Mouse (Mus musculus): Measurements from ENCODE around the gene Eif3a.

The Eif3a gene

GRCm38 (mm10) chr19:60758896-60759835 lies 31.3 kb downstream of the Eif3a start:
- WGBS, result 80% methylated on average over 4 of the region's 4 CpGs

- WGBS, result 5% methylated on average over 25 of the region's 25 CpGs
Measured at GRCm38 (mm10) chr19:60757099-60757785, 33.2 kb downstream of the Eif3a start.

GRCm38 (mm10) chr19:60756192-60757098 lies 34.0 kb downstream of the Eif3a start:
- under 1% methylated on average over 105 of the region's 115 CpGs for WGBS

- WGBS, result under 1% methylated on average over 58 of the region's 58 CpGs
Measured at GRCm38 (mm10) chr19:60755438-60756191, 34.8 kb downstream of the Eif3a start, which contains the start of gene Nanos1. TSS of gene Nanos1 (plus strand) at chr19:60755987.

GRCm38 (mm10) chr19:60747801-60748200 lies 42.7 kb downstream of the Eif3a start:
- WGBS, result 91% methylated on average over 1 of the region's 1 CpGs

- 82% methylated on average over 5 of the region's 5 CpGs for WGBS
Measured at GRCm38 (mm10) chr19:60743767-60744547, 46.5 kb downstream of the Eif3a start.

GRCm38 (mm10) chr19:60740560-60740959 lies 49.9 kb downstream of the Eif3a start:
- 81% methylated on average over 1 of the region's 1 CpGs for WGBS

- 91% methylated on average over 1 of the region's 1 CpGs for WGBS
Measured at GRCm38 (mm10) chr19:60731966-60732365, 58.5 kb downstream of the Eif3a start.

GRCm38 (mm10) chr19:60731299-60731698 lies 59.2 kb downstream of the Eif3a start:
- WGBS, result 77% methylated on average over 1 of the region's 1 CpGs

GRCm38 (mm10) chr19:60730281-60730852 lies 60.1 kb downstream of the Eif3a start:
- 42% methylated on average over 2 of the region's 2 CpGs for WGBS

- 81% methylated on average over 2 of the region's 2 CpGs for WGBS
Measured at GRCm38 (mm10) chr19:60716381-60716780, 74.1 kb downstream of the Eif3a start.

GRCm38 (mm10) chr19:60712577-60712976 lies 77.9 kb downstream of the Eif3a start:
- WGBS, result 79% methylated on average over 2 of the region's 2 CpGs

All from cerebral cortex, adult 2 months (tissue).